Mouse (Mus musculus): ENCODE results near the gene Siglece.

GRCm38 (mm10) chr7:43608316-43608824 is 51.6 kb downstream of the Siglece start:
- TF ChIP-seq POLR2A (IDR thresholded peaks at IDR 0.05; ENCODE audit: borderline replicate concordance, low read depth, low read length) (no peak), CTCF (IDR thresholded peaks at IDR 0.05; ENCODE audit: low read depth, low read length) (no peak)
